Mouse (Mus musculus) heart, adult 2 months (tissue): Measurements from ENCODE around the gene Alkbh2. TPM values are rescaled to one million over a fixed set of nuclear protein-coding genes. Genes with fewer than 3 reads are reported as not detected.
A peak's percentile ranks its signal among the peaks of the same experiment; 100 is the strongest.

Source experiments
- DNase-seq, 2 experiments: peaks; one replicate each; pipeline ENCODE4 v3.0.0; 2021
- H3K27ac ChIP-seq: fragments of 200-600 bp; 2 replicates; pipeline ENCODE4 v1.8.1; 2022
- H3K27me3 ChIP-seq: fragments of 200-500 bp; 2 replicates; pipeline ENCODE4 v1.6.1; 2012; ENCODE audit warnings: mild to moderate bottlenecking, low read length, inconsistent platforms, mixed read lengths; ENCODE audit not compliant: control insufficient read depth, insufficient read depth
- H3K36me3 ChIP-seq: fragments of 200-500 bp; 2 replicates; pipeline ENCODE4 v1.6.1; 2012; ENCODE audit warnings: low read length, inconsistent platforms; ENCODE audit not compliant: control insufficient read depth, insufficient read depth
- H3K4me1 ChIP-seq: fragments of 200-500 bp; 2 replicates; pipeline ENCODE4 v1.6.1; 2011; ENCODE audit warnings: low read length; ENCODE audit not compliant: control insufficient read depth, insufficient read depth
- H3K4me3 ChIP-seq: fragments of 200-600 bp; 2 replicates; pipeline ENCODE4 v1.8.1; 2022
- H3K79me2 ChIP-seq: fragments of 200-500 bp; replicated peaks from 2 replicates; pipeline ENCODE4 v1.6.1; 2012; ENCODE audit warnings: mild to moderate bottlenecking, inconsistent platforms, low read length, moderate library complexity, mixed read lengths; ENCODE audit not compliant: control insufficient read depth, insufficient read depth
- H3K9ac ChIP-seq: fragments of 200-500 bp; 2 replicates; pipeline ENCODE4 v1.6.1; 2012; ENCODE audit warnings: low read depth, mild to moderate bottlenecking, control low read depth, inconsistent platforms, low read length, mixed read lengths
- CTCF ChIP-seq: fragments of 200-600 bp; IDR thresholded peaks from 2 replicates; pipeline ENCODE4 v1.8.1; 2022; ENCODE audit warnings: antibody characterized with exemption, mild to moderate bottlenecking, moderate library complexity
- EP300 ChIP-seq: fragments of 200-500 bp; IDR thresholded peaks from 2 replicates; pipeline ENCODE4 v1.6.1; 2011; ENCODE audit warnings: low read depth, low read length, control low read depth; ENCODE audit not compliant: insufficient read depth
- POLR2A ChIP-seq: fragments of 200-500 bp; IDR thresholded peaks from 2 replicates; pipeline ENCODE4 v1.6.1; 2011; ENCODE audit warnings: mild to moderate bottlenecking, low read depth, low read length, control low read depth; ENCODE audit not compliant: insufficient read depth
- WGBS: fragments of 180-500 bp; shearing (Covaris S2); methylation state at CpG from one replicate; pipeline ENCODE4 v1.1.7; 2018; 5-methylcytosine and 5-hydroxymethylcytosine counted together
- intact Hi-C: fragments of 180-260 bp; cut with DNase I; formaldehyde crosslinking; loops from one replicate; pipeline ENCODE4 v1.15.1; 2025
- polyA plus RNA-seq: library from polyadenylated mRNA; depleted of rRNA; stranded (reverse); fragments of >200 nt; gene quantifications from 2 replicates; pipeline ENCODE4 v1.2.3, GENCODE M21; 2012
- total RNA-seq, 2 experiments: library from RNA; stranded (reverse); gene quantifications; 2 replicates each; pipeline ENCODE4 v1.2.3; 2021

Gene Alkbh2
- total and polyA plus RNA-seq, 3 experiments, result 1.6 to 3.0 (median 2.0) TPM

- TF ChIP-seq CTCF, result no peak
- no peak for TF ChIP-seq EP300
- TF ChIP-seq POLR2A, result no peak
- no peak for DNase-seq
- Histone ChIP-seq H3K4me3 (no peak overlapping the region), H3K9ac (no peak overlapping the region), H3K79me2 (peaks cover 8% of the 10 kb centered on the region), H3K4me1 (peaks cover 5% of the 10 kb centered on the region), H3K36me3 (no peaks in the 10 kb centered on the region), H3K27ac (no peak overlapping the region), H3K27me3 (no peaks in the 10 kb centered on the region)
- intact Hi-C loops, result no loop called here
- 78% methylated on average over 1 of the region's 1 CpGs for WGBS
Observed at GRCm38 (mm10) chr5:114102807-114103206, 25.2 kb downstream of the Alkbh2 start.

GRCm38 (mm10) chr5:114101873-114102272 lies 26.1 kb downstream of the Alkbh2 start:
- DNase-seq, result no peak
- peaks cover 8% of the 10 kb centered on the region for H3K79me2 ChIP-seq
- no peak overlapping the region for H3K9ac ChIP-seq
- H3K4me3 ChIP-seq, result no peak overlapping the region
- intact Hi-C loops, result loop anchor here (2.0 kb wide), 2 partner anchors 25 to 49 kb away; no protein-coding TSS in a partner anchor
- H3K27me3 ChIP-seq, result no peaks in the 10 kb centered on the region
- TF ChIP-seq EP300, result no peak
- TF ChIP-seq POLR2A, result no peak
- no peak for TF ChIP-seq CTCF
- no peak overlapping the region for H3K27ac ChIP-seq
- no peaks in the 10 kb centered on the region for H3K36me3 ChIP-seq
- H3K4me1 ChIP-seq, result peaks cover 5% of the 10 kb centered on the region
- 67% methylated on average over 4 of the region's 4 CpGs for WGBS

GRCm38 (mm10) chr5:114100390-114101099 lies 27.5 kb downstream of the Alkbh2 start:
- intact Hi-C loops, result loop anchor here (2.0 kb wide), 2 partner anchors 26 to 48 kb away; no protein-coding TSS in a partner anchor

GRCm38 (mm10) chr5:114099709-114100389 lies 28.2 kb downstream of the Alkbh2 start:
- Histone ChIP-seq H3K79me2 (peaks cover 8% of the 10 kb centered on the region), H3K4me1 (peaks cover 5% of the 10 kb centered on the region), H3K36me3 (no peaks in the 10 kb centered on the region), H3K4me3 (peak overlapping the region; percentile 76), H3K27ac (peak overlapping the region; percentile 60), H3K27me3 (no peaks in the 10 kb centered on the region), H3K9ac (peak overlapping the region; percentile 99)
- 9% methylated on average over 37 of the region's 37 CpGs for WGBS
- peak; percentile 91 to 98 for DNase-seq
- TF ChIP-seq POLR2A (peak; percentile 53), EP300 (0 out of 2 replicates have a peak, but pooled peaks have one; percentile 19), CTCF (no peak)
- intact Hi-C loops, result loop anchor here (2.0 kb wide), 2 partner anchors 27 to 47 kb away; no protein-coding TSS in a partner anchor

More at GRCm38 (mm10) chr5:114100390-114101099, 27.5 kb downstream of the Alkbh2 start:
- H3K79me2 ChIP-seq, result peaks cover 8% of the 10 kb centered on the region
- no peaks in the 10 kb centered on the region for H3K27me3 ChIP-seq
- H3K9ac ChIP-seq, result peak overlapping the region; percentile 99
- peaks cover 5% of the 10 kb centered on the region for H3K4me1 ChIP-seq
- H3K36me3 ChIP-seq, result no peaks in the 10 kb centered on the region
- H3K4me3 ChIP-seq, result peak overlapping the region; percentile 76
- WGBS, result 2% methylated on average over 64 of the region's 64 CpGs
- no peak for TF ChIP-seq POLR2A
- no peak for TF ChIP-seq CTCF
- no peak for TF ChIP-seq EP300
- DNase-seq, result no peak
- peak overlapping the region; percentile 60 for H3K27ac ChIP-seq

GRCm38 (mm10) chr5:114091057-114091807 lies 36.8 kb downstream of the Alkbh2 start, which contains the start of gene Svop:
Gene Svop (minus strand): TSS chr5:114091570.
- no peaks in the 10 kb centered on the region for H3K36me3 ChIP-seq
- H3K27ac ChIP-seq, result no peak within 1 kb of the TSS
- H3K9ac ChIP-seq, result no peak within 1 kb of the TSS
- intact Hi-C loops, result no loop called here
- no peaks in the 10 kb centered on the region for H3K79me2 ChIP-seq
- 3% methylated on average over 40 of the region's 40 CpGs for WGBS
- H3K4me1 ChIP-seq, result no peaks in the 10 kb centered on the region
- H3K27me3 ChIP-seq, result no peaks in the 10 kb centered on the region
- no peak for TF ChIP-seq POLR2A
- TF ChIP-seq CTCF, result no peak
- no peak for TF ChIP-seq EP300
- DNase-seq, result peak; percentile 66 to 74
- H3K4me3 ChIP-seq, result no peak within 1 kb of the TSS
